Mouse (Mus musculus) E14TG2a.4 (cell line): Measurements from ENCODE around the gene Cfb.

ENCODE experiments used
- H3K27me3 ChIP-seq: 2 replicates; pipeline ENCODE4 v1.6.1; 2014; ENCODE audit warnings: low read length, control low read depth; ENCODE audit not compliant: insufficient read depth
- H3K36me3 ChIP-seq: 2 replicates; pipeline ENCODE4 v1.6.1; 2014; ENCODE audit warnings: low read length, control low read depth; ENCODE audit not compliant: insufficient read depth
- H3K4me1 ChIP-seq: replicated peaks from 2 replicates; pipeline ENCODE4 v1.6.1; 2014; ENCODE audit warnings: low read depth, low read length, control low read depth
- H3K4me3 ChIP-seq: replicated peaks from 2 replicates; pipeline ENCODE4 v1.5.1; 2014; ENCODE audit warnings: mild to moderate bottlenecking, low read length
- H3K9me3 ChIP-seq: 2 replicates; pipeline ENCODE4 v1.6.1; 2014; ENCODE audit warnings: low read length, control low read depth
- CTCF ChIP-seq: conservative IDR thresholded peaks from 2 replicates; pipeline ENCODE4 v1.5.1; 2014; ENCODE audit warnings: low read length
- NANOG ChIP-seq: IDR thresholded peaks from 2 replicates; pipeline ENCODE4 v1.6.1; 2014; ENCODE audit warnings: borderline replicate concordance, low read length, mixed read lengths
- POU5F1 ChIP-seq: IDR thresholded peaks from 2 replicates; pipeline ENCODE4 v1.6.1; 2014; ENCODE audit warnings: low read length, borderline replicate concordance

Cfb gene

DNA sequence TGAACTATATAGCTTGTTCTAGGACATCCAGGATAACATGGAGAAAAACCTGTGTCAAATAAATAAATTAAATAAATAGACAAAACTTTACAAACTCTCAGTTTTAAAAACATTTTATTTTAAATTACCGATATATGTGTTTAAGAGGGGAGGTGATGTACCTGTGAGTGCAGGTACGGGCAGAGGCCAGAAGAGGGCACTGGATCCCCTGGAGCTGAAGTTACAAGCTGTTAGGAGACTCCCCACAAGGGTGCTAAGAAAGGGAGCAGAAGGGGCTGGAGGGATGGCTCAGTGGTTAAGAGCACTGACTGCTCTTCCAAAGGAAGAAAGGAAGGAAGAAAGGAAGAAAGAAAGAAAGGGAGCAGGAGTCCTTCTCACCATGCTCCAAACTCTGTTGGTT, 29.1 kb upstream of the Cfb start:
- Histone ChIP-seq H3K9me3 (no peaks in the 10 kb centered on the region), H3K4me1 (peaks cover 52% of the 10 kb centered on the region), H3K36me3 (peaks cover 9% of the 10 kb centered on the region; the same call in 1 of the 2 replicates), H3K4me3 (no peak overlapping the region), H3K27me3 (0 out of 2 replicates have a peak, but pooled peaks cover 4% of the 10 kb centered on the region)
- TF ChIP-seq CTCF (peak; percentile 60), NANOG (no peak)

DNA sequence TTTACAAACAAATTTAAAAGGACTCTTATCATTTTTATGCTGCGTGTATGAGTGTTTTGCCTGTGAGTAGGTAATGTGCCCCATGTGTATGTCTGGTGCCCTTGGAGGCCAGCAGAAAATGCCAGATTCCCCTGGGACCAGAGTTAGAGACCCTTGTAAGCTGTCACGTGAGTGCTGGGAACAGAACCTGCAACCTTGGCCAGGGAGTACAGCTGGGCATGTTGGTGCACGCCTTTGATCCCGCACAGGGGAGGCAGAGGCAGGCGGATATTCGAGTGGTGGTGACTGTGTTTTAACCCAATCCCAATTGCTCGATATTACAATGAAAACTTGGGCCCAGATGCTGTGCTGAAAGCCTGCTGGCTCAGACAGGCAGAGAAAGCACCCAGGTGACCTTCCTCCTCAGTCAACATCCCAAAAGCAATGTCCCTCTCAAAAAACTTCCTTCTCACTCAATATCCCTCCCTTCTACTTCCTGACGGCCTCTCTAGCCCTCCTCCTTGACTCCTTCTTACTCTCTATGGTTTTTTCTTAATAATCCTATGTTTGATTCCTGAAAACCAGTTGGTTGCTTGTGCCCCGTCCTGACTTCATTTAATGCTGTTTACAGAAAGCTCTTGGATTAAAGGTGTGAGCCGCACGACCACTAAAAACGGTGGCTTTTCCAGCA, 27.9 kb upstream of the Cfb start:
- TF ChIP-seq NANOG (no peak), POU5F1 (no peak), CTCF (no peak)

DNA sequence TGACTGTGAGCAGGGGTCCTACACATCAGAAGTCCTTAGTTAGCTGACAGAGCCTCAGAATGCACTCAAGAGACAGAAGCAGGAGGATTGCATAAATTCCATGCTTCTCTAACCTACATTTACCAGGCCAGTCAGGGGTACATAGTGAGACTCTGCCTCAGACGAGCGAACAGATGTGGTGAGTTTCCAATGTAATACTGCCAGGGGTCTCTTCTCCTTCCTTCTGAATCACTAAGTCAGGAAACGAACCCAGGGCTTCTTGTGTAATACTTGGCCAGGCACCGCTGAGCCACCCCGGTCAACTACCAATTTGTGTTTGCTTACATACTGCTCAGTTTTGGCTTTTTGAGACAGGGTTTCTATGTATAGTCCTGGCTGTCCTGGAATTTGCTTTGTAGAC, 25.6 kb upstream of the Cfb start:
- Histone ChIP-seq H3K36me3 (no peaks in the 10 kb centered on the region), H3K27me3 (no peaks in the 10 kb centered on the region; the same call in 1 of the 2 replicates), H3K4me1 (peaks cover 39% of the 10 kb centered on the region), H3K9me3 (no peaks in the 10 kb centered on the region), H3K4me3 (no peak overlapping the region)
- no peak for TF ChIP-seq CTCF
- no peak for TF ChIP-seq POU5F1
- TF ChIP-seq NANOG = no peak

More for the DNA sequence above, 27.9 kb upstream of the Cfb start:
- Histone ChIP-seq H3K4me3 (peak overlapping the region; percentile 48), H3K9me3 (no peaks in the 10 kb centered on the region), H3K27me3 (no peaks in the 10 kb centered on the region), H3K4me1 (peaks cover 40% of the 10 kb centered on the region), H3K36me3 (no peaks in the 10 kb centered on the region)

DNA sequence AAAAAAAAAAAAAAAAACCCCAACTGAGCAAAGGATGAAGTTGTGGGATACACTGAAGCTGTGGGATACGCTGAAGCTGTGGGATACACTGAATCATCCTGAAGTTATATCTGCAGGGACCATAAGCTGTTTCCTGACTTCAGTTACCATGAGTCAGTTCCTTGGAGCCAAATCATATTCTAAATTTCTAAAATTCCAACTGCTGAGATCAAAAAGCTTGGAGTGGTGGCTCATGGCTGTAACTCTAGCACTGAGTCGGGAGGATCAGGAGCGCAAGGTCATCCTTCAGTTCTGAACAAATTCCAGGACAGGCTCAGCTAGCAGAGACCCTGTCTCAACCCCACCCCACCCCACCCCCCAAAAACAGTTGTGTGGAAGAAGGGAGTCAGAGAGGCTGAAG, 23.3 kb upstream of the Cfb start:
- H3K27me3 ChIP-seq = peaks cover 6% of the 10 kb centered on the region
- no peak overlapping the region for H3K4me3 ChIP-seq
- no peaks in the 10 kb centered on the region for H3K9me3 ChIP-seq
- peaks cover 29% of the 10 kb centered on the region for H3K4me1 ChIP-seq
- TF ChIP-seq NANOG (no peak), POU5F1 (no peak), CTCF (no peak)
- no peaks in the 10 kb centered on the region for H3K36me3 ChIP-seq

DNA sequence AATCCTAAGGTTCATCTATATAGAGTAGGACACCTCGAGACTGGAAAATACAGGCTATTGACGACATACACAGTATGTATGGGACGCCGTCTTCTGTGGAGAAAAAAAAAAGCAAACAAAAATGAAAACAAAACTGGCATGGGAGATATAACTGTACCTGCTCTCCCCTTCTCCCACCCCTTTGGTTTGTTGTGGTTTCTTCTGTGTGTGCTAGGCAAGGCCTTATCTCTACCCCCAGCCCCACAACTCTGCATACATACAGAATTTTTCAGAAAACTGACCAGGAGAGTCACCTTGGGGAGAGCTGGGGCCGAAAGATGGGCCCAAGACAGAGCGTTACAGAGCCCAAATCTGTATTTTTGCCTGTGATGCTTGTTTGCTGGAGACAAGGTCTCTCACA, 22.4 kb upstream of the Cfb start:
- H3K4me3 ChIP-seq = no peak overlapping the region
- H3K36me3 ChIP-seq = no peaks in the 10 kb centered on the region
- H3K27me3 ChIP-seq = peaks cover 6% of the 10 kb centered on the region
- TF ChIP-seq POU5F1 (no peak), CTCF (no peak), NANOG (no peak)
- H3K9me3 ChIP-seq = no peaks in the 10 kb centered on the region
- H3K4me1 ChIP-seq = peaks cover 29% of the 10 kb centered on the region

GRCm38 (mm10) chr17:34883332-34883731, 21.0 kb upstream of the Cfb start:
- Histone ChIP-seq H3K36me3 (no peaks in the 10 kb centered on the region), H3K4me1 (peaks cover 41% of the 10 kb centered on the region), H3K4me3 (no peak overlapping the region), H3K27me3 (peaks cover 6% of the 10 kb centered on the region), H3K9me3 (no peaks in the 10 kb centered on the region)
- no peak for TF ChIP-seq POU5F1

DNA sequence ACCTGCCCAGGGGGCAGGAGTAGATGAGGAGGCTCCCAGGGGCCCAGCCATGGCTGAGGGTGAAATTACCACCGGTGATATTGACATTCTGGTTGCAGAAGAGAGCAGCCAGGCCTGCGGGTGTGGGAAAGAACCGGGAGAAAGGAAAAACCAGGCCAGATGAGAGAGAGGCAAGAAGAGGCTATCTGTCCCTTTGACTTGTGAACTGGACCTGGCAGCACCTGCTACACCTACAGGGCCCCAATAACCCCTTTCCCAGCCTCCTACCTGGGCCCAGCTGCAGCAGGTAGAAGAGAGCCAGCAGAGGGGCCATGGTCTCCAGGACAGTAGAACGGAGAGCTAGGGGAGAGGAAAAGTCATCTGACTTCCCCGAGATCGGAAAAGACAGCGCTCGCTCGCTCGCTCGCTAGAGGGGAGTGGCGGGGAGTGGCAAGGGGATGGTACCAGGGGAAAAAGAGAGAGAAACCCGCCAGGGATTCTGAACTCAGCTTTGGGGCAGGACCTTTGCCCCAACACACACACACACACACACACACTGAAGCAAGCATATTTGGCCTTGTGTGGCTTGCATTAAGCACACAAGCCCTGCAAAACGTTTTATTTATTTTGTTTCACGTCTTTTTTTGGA, 19.5 kb upstream of the Cfb start, which contains the start of gene Gm20547:
TSS of gene Gm20547 (minus strand) at position 360 of the 628 bp plus-strand sequence.
- no peak for TF ChIP-seq NANOG
- Histone ChIP-seq H3K9me3 (no peaks in the 10 kb centered on the region), H3K4me1 (peaks cover 46% of the 10 kb centered on the region), H3K4me3 (peak within 1 kb of the TSS; percentile 43), H3K27me3 (peaks cover 6% of the 10 kb centered on the region), H3K36me3 (no peaks in the 10 kb centered on the region)

DNA sequence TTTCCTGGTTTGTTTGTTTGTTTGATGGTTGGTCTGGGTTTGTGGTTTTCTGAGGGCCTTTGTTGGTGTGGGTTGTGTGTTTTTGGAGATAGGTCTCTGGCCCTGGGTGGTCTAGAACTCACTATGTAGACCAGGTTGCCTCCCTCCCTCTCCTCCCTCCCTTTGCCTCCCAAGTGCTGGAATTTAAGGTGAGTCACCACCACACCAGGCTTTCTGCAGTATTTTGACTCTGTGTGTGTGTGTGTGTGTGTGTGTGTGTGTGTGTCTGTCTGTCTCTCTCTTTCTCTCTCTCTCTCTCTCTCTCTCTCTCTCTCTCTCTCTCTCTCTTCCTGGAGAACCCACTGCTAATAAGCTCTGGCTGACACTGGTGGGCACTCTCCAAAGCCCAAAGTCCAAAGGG, 18.8 kb upstream of the Cfb start:
- H3K4me3 ChIP-seq = no peak overlapping the region
- no peak for TF ChIP-seq CTCF
- TF ChIP-seq NANOG = no peak
- TF ChIP-seq POU5F1 = no peak
- H3K4me1 ChIP-seq = peaks cover 46% of the 10 kb centered on the region
- peaks cover 6% of the 10 kb centered on the region for H3K27me3 ChIP-seq
- H3K36me3 ChIP-seq = no peaks in the 10 kb centered on the region
- no peaks in the 10 kb centered on the region for H3K9me3 ChIP-seq
